Mouse (Mus musculus) left cerebral cortex, adult 18-20 months (tissue): ENCODE results near the gene Hist1h3h. TPM values are rescaled to one million over a fixed set of nuclear protein-coding genes. Genes with fewer than 3 reads are reported as not detected.

Experiments
- microRNA-seq, 2 experiments: library from miRNA; unstranded; fragments of <30 nt; microRNA quantifications; one replicate each; pipeline ENCODE4 v1.2.0; 2021
- total RNA-seq, 2 experiments: library from RNA; stranded (reverse); gene quantifications; 2 replicates each; pipeline ENCODE4 v1.2.3; 2021

Gene Hist1h3h
- total RNA-seq, 2 experiments from 2014 or later = 57.9 to 62.6 TPM

Small RNA genes lying within 50 kb of the gene (microRNA-seq; reads per million reads assigned to microRNA genes)
- gene Gm44357 = 0 reads per million in 2 experiments
- gene Gm44367 = 0 reads per million in 2 experiments
- gene Gm44454 = 0 reads per million in 2 experiments

Other genes starting within 250 kb of the Hist1h3h start
- under 1 TPM; 0.58 to 0.84 TPM for gene Nkapl, start 249.2 kb upstream of the Hist1h3h start, total RNA-seq
- gene Zkscan4, start 238.8 kb upstream of the Hist1h3h start, total RNA-seq = 1 to 10 TPM; 5.7 to 6.4 TPM
- not detected for gene Gm10065, start 238.2 kb upstream of the Hist1h3h start, total RNA-seq
- gene AK157302, start 222.4 kb upstream of the Hist1h3h start, total RNA-seq = 10 to 100 TPM; 21.6 to 25.9 TPM
- gene Gm11273, start 216.2 kb upstream of the Hist1h3h start, total RNA-seq = 10 to 100 TPM; 60.5 to 66.3 TPM
- 10 to 100 TPM; 13.1 to 18.5 TPM for gene Zkscan8, start 186.5 kb upstream of the Hist1h3h start, total RNA-seq
- gene Olfr1366, start 174.9 kb upstream of the Hist1h3h start, total RNA-seq = not detected
- gene Olfr1535, start 157.8 kb upstream of the Hist1h3h start, total RNA-seq = not detected
- gene Olfr1364, start 135.9 kb upstream of the Hist1h3h start, total RNA-seq = not detected
- not detected for gene Olfr1362, start 103.6 kb upstream of the Hist1h3h start, total RNA-seq
- not detected for gene Olfr11, start 75.1 kb upstream of the Hist1h3h start, total RNA-seq
- gene Olfr1361, start 54.3 kb upstream of the Hist1h3h start, total RNA-seq = not detected
- not detected for gene Olfr1360, start 40.3 kb upstream of the Hist1h3h start, total RNA-seq
- not detected for gene Olfr1359, start 19.5 kb upstream of the Hist1h3h start, total RNA-seq
- gene Hist1h2bl, start 1.5 kb upstream of the Hist1h3h start, total RNA-seq = 10 to 100 TPM; 20.0 to 20.4 TPM
- 10 to 100 TPM; 20.3 to 34.8 TPM for gene Hist1h2ai, start 1.2 kb upstream of the Hist1h3h start, total RNA-seq
- 1 to 10 TPM; 2.7 to 2.9 TPM for gene Hist1h2bm, start 4.4 kb downstream of the Hist1h3h start, total RNA-seq
- gene Hist1h4j, start 17.4 kb downstream of the Hist1h3h start, total RNA-seq = 10 to 100 TPM; 21.0 to 22.9 TPM
- gene Hist1h4k, start 32.8 kb downstream of the Hist1h3h start, total RNA-seq = 100 to 1,000 TPM; 420 to 436 TPM
- gene Hist1h2ak, start 36.2 kb downstream of the Hist1h3h start, total RNA-seq = 10 to 100 TPM; 10.2 to 19.7 TPM
- 1 to 10 TPM; 6.3 to 9.2 TPM for gene Hist1h2bn, start 36.5 kb downstream of the Hist1h3h start, total RNA-seq
- gene Hist1h1b, start 63.0 kb downstream of the Hist1h3h start, total RNA-seq = 1 to 10 TPM; 8.4 to 9.0 TPM
- 10 to 100 TPM; 65.2 to 77.9 TPM for gene Hist1h3i, start 65.7 kb downstream of the Hist1h3h start, total RNA-seq
- 1 to 10 TPM; 1.1 to 2.8 TPM for gene Hist1h2an, start 69.6 kb downstream of the Hist1h3h start, total RNA-seq
- gene Hist1h2bp, start 69.8 kb downstream of the Hist1h3h start, total RNA-seq = 1 to 10 TPM; 4.1 to 7.0 TPM
- 10 to 100 TPM; 23.2 to 34.4 TPM for gene Hist1h2bq, start 92.5 kb downstream of the Hist1h3h start, total RNA-seq
- gene Hist1h2ao, start 92.8 kb downstream of the Hist1h3h start, total RNA-seq = 1 to 10 TPM in 1 of 2 experiments, not detected in 1; 6.2 TPM
- gene Hist1h4m, start 94.1 kb downstream of the Hist1h3h start, total RNA-seq = 100 to 1,000 TPM; 252 to 307 TPM
- 10 to 100 TPM; 48.9 to 61.1 TPM for gene Hist1h4n, start 114.5 kb downstream of the Hist1h3h start, total RNA-seq
- gene Hist1h2ap, start 115.8 kb downstream of the Hist1h3h start, total RNA-seq = 10 to 100 TPM; 27.2 to 27.7 TPM
- gene Hist1h2br, start 116.1 kb downstream of the Hist1h3h start, total RNA-seq = 10 to 100 TPM; 22.9 to 33.6 TPM
- gene Zfp184, start 227.4 kb downstream of the Hist1h3h start, total RNA-seq = 1 to 10 TPM; 3.0 to 3.8 TPM